Mouse (Mus musculus): ENCODE data around the gene Pex10. TPM values are rescaled to one million over a fixed set of nuclear protein-coding genes. Genes with fewer than 3 reads are reported as not detected.

Pex10 gene
- total RNA-seq, 4 experiments from 2014 or later: 19.3 to 32.9 (median 21.7) TPM

DNA sequence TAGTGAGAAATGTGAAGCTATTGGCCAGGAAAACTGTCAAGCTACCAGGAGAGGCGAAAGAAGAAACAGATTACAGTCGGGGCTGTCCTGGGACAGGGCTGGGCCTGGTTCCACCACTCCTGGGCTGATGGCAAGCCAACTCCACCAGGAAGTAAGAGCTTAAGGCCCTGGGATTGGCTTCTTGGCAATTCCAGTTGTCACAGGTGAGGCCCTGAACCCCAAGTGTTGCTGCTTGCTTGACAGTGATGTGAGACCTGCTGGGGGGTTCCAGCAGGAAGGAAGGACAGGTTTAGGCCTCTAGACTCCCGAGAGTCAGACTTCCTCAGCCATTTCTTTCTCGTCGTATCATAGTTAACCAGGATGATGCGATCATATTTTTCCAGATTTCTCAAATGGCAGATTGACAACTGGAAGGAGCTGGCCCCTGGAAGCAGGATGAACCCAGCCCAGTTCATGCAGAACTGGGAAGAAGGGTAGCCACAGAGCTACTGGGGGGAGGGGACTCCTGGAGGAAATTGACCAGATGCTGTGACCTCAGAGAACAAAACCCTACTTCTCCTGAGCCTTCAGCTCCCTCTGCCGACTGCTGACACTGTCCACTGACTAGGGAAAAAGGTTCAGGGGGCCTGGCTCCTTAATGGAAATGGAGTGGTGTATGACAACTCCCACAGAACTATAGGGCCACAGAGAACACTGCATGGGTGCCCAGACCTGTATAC is 26.8 kb downstream of the Pex10 start:
- DNase-seq: no peak

DNA sequence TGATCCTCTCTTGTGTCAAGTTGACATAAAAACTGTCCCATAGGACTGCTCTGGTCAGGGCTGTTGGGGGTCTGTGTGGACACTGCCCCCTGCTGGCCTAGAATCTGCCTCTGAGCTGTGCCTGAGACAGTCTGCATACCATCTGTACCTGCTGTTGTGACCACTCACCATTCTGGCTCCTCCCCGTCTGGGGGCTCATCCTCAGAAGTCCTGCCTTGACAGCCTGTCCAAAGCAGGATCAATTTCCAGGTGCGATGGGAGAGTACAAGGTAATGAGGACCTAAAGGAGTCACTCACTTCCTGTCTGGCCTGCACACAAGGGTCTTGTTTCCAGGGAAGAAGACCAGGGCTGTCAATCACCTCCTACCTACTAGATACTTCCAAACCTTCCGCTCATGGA is 27.7 kb downstream of the Pex10 start:
- no peak for DNase-seq

DNA sequence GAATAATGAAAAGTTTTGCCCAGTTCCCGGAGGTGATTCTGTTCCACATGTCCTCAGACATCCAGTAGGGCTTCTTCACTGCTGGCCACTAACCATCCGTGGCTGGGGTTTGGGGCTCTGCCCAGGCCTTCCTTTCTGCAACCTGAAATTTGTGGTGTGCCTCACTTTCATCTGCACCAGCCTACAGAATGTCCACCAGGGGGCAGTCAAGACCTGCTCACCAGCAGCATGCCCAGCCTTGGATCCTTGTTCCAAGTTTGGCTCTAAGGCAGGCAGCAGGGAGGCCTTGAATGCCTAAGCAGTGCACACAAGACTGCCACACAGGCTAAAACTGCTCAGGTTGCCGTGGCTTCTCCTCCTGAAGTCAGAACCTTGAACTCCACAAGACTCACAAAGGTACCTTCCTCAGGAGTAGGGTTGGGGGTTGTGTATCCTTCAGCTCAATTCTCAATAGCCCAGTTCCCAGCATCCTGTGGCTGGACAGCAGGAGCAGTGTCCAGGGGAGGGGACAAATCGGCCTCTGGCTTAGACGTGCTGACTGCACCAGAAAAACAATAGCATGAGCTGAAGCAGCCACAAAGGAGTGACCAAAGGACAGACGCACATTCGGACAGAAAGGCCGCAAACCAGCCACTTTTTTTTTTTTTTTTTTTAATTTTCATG is 28.6 kb downstream of the Pex10 start:
- DNase-seq: peak; percentile 83

DNA sequence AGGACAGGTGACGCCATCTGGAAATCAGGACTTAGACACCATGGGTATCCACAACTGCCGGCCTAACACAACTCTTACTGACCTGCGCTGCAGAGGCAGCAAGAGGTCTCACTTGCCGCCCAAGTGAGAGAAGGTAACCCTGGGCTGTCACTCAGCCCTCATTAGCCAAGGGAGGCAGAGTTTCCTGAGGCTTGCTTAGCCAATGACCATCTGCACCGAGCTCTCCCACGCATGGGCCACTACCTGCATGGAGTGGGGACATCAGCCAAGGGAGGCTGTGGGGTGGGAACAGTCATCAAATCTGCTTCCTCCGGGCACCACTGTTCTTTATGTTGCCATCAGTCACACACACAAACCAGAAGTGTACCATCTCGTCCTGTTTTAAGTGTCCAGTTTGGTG is 29.2 kb downstream of the Pex10 start:
- DNase-seq: no peak

DNA sequence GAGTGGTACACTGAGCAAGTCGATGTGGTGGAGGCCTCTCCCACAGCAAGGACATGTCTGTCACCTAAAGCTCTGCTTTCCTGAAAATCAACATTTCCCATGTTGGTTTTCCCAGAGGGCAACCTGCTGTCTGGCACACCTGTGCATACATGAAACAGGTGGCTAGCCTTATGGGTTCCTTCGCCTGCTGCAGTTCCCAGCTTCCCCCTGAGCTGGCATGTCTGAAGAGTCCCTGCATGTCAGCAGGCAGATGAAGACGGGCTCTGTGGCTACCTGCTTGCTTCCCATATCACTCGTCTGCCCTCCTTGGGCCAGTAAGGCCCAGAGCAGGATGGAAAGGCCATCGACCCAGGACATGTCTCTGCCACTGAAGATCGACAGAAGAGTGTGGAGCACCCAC is 30.6 kb downstream of the Pex10 start:
- no peak for DNase-seq

DNA sequence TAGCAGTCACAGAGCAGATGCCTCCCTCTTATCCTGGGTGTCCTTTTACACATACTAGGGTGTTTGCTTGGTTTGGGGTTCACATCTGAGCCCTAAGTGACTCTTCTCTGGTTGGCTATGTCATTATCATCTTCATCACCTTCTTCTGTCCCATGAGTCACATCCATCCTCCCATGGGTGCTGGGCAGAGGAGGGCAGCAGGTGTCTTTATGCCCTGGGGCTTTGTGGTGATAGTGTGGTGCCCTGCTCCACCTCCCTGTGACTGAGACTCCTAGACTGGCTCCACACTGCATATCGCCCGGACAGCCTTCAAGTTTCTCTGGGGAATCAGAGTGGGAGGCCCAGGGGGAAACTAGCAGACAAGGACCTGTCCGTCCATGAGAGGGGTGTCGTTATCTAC is 31.8 kb downstream of the Pex10 start:
- DNase-seq: no peak

DNA sequence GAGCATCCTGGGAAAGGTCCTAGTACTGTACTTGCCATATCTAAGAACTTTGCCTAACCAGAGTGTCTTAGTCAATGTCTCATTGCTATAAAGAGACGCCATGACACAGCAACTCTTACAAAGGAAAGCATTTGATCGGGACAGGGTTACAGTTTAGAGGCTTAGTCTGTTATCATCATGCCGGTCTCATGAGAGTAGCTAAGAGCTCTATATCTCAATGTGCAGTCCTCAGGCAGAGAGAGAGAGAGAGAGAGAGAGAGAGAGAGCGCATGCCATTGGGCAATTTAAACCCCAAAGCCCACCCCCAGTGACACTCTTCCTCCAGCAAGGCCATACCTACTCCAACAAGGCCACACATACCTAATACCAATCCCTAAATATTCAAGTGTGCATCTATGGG is 41.1 kb downstream of the Pex10 start:
- no peak for DNase-seq

DNA sequence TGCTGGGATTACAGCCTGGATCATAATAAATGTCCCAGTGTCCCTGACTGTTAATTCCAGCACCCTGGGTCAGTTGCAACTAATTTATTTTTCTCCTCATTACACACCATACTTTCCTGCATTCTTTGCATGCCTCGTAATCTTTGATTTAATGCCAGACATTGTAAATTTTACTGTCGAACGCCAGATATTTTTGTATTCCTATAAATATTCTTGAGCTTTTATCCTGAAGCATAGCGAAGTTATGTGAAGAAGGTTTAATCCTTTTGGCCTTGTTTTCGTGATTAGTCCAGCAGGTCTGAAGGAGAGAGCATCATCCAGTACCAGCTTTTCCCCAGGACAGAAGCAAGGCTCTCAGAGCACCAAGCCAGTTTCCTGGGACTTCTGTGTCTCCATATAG is 42.7 kb downstream of the Pex10 start:
- DNase-seq: no peak

DNA sequence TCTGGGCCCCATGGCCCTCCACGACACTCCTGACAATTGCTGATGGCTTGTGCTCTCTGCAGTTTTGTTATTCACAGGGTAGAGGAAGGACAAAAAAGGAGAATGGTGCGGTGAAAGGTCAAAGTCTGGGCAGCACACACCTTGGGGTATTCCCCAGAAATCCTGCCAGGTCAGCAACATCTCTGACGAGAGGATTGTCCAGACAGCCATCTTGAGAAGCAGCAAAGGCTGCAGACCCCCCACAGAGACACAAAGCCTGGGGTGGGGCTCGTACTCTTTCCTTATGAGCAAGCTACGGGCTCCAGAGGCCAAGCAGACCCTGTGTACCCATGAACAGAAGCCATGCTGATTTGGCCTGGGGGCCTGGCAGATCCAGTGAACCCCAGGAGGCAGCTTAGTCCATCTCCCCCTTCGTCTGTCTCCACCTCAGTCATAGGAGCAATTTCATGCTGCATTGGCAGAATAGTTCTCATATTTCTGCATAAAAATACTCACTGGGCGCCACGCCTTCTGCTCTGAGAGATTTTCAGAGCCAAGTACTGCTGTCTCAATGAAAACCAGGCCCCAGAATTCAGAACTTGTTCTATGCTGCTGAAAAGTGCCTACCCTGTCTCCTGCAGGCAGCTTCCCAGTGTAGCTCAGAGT is 47.1 kb downstream of the Pex10 start:
- no peak for DNase-seq

DNA sequence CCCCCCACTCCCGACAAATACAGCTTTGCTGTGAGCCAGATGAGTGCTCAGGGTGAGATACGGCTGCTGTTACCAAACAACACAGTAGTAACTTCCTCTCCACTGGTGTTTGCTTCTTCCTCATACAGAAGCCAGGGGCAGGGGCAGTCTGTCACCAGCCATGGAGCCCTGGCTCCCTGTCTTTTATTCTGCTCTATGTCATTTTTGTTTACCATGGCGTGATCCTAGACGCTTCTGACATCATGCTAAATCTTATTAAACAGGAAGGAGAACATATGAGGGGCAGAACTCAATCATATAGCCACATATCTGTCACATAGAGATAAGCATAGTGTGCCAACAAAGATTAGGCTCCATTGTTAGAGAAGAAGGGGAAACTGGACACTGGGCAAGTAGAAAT is 49.8 kb downstream of the Pex10 start:
- DNase-seq: no peak

DNA sequence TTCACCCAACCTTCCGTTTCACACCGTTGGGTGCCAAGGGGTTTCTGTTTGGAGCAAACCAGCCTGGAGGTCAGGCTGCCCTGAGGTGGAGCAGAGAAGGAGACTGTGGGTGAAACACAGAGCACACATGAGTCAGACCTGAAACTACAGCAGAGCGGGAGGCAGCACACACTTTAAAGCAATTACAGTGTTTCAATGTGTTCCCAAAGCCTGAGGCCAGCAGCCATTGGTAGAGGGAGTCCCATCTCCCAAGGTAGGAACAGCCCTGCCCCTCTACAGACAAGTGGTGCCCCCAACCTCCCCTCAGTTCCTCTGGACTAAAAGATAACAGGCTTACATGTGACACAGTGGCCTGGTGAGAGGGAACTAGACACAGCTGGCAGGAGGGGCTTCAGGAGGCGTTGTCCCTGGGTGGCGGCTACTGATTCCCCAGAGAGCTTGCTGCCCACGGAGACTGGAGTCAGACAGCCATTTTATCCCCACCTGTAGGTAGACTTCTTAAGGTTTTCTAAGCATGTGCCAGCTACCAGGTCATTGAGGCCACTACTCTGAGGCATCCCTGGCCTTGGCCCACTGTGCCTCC is 50.7 kb downstream of the Pex10 start:
- no peak for DNase-seq

DNA sequence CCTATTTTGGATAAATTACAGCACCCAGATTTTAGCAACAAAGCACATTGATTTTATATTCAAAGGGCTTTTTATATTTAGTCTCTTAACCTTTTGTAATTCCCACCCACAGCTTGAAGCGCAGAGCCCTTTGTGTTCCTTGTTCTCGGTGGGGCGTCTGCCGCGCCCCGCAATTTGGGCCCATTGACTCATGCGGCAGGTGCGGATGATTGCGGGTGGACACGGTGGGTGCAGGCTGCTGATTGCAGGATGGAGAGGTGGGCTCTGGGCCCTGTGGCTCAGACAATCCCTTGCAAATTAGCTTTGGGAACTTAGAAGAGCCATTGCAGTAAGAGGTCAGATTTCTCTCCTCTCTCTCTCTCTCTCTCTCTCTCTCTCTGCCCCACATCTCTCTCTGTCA is 51.5 kb downstream of the Pex10 start:
- no peak for DNase-seq

DNA sequence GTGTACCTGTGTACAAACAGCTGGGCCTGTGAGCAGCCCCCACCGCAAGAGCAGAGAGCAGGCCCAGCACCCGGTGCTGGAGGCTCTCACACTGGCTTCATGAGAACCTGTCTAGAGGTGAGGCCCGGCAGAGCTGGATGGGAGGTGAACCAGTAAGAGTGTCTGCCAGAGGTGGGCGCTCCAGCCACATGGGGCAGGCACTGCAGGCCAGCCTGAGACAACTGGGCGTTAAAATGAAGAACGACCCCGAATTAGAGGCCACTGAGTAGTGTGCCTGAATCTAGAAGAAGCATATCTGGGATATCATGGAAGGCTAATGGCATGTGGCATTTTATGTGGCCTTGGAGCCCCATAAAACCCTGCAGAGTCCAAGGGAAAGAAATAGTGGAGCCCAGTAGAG is 53.2 kb downstream of the Pex10 start:
- no peak for DNase-seq

DNA sequence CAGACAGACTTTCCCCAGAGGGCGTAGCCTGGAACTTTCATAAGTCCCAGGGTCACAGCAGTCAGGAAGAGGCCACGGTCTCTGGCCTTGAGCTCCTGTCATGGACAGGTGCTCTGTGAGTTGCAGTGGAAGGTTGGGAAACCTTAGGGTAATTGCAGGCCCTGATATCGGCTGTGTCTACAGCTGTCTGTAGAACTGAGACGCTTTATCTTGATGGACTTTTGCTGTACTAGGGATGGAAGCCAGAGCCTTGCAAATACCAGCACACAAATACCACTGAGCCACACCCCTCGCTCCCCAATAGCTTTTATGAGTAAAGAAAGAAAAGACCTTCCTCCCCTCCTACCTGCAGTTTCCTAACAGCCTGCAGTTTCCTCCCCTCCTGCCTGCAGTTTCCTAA is 53.8 kb downstream of the Pex10 start:
- no peak for DNase-seq

DNA sequence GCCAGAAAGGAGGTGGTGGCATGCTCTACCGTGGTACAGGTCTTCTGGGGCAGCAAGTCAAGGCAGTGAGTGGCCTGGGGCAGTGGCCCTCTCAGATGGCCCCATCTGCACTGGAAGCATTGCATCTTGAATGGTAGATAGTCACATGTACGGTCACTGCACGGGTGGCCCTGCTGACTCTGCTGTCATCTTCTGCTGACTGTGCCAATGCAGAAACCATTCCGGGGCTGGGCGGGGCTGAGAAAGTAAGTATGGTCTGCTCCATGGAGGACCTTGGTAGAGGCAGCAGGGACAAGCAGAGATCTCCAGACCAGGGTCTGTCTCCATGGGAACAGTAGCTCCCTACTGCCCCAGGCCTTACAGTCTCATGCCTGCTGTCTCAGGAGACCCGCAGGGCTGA is 54.4 kb downstream of the Pex10 start:
- no peak for DNase-seq

Other genes with a start within 250 kb of the Pex10 start
- gene Ttc34, start 229.6 kb upstream of the Pex10 start, total RNA-seq (2022): under 1 TPM; 0.38 to 0.63 (median 0.46) TPM
- gene Mmel1, start 197.4 kb upstream of the Pex10 start, total RNA-seq (2022): 1 to 10 TPM in 2 of 4 experiments, under 1 TPM in 2; 0.31 to 4.6 (median 1.5) TPM
- gene Fam213b, start 167.9 kb upstream of the Pex10 start, total RNA-seq (2022): 100 to 1,000 TPM in 2 of 4 experiments, 10 to 100 TPM in 2; 21.8 to 161 (median 71.6) TPM
- 10 to 100 TPM in 1 of 4 experiments, 1 to 10 TPM in 3; 6.9 to 14.7 (median 8.7) TPM for gene Tnfrsf14, start 138.5 kb upstream of the Pex10 start, total RNA-seq (2022)
- not detected for gene Hes5, start 106.1 kb upstream of the Pex10 start, total RNA-seq (2022)
- gene Pank4, start 102.9 kb upstream of the Pex10 start, total RNA-seq (2022): 10 to 100 TPM; 27.8 to 38.1 (median 34.0) TPM
- gene Plch2, start 10.2 kb upstream of the Pex10 start, total RNA-seq (2022): 1 to 10 TPM in 2 of 4 experiments, under 1 TPM in 2; 0.46 to 2.3 (median 1.1) TPM
- 100 to 1,000 TPM in 2 of 4 experiments, 10 to 100 TPM in 2; 96.8 to 116 (median 106) TPM for gene Rer1, start 19.4 kb downstream of the Pex10 start, total RNA-seq (2022)
- gene Morn1, start 19.6 kb downstream of the Pex10 start, total RNA-seq (2022): 10 to 100 TPM in 2 of 4 experiments, 1 to 10 TPM in 2; 7.9 to 17.0 (median 12.8) TPM
- 10 to 100 TPM; 64.1 to 85.4 (median 69.1) TPM for gene Ski, start 155.6 kb downstream of the Pex10 start, total RNA-seq (2022)
- 10 to 100 TPM; 57.4 to 70.1 (median 60.8) TPM for gene Faap20, start 182.8 kb downstream of the Pex10 start, total RNA-seq (2022)